Mouse (Mus musculus) 3134 (cell line): ENCODE measurements around the gene Atcay.
"Not testable (repeated sequence)": the region's sequence is repeated elsewhere in the genome, so short reads cannot be mapped to it uniquely, and the experiment has no call there.

Experiments
- DNase-seq: peaks from one replicate; pipeline ENCODE4 v3.0.0-alpha.2; 2011; ENCODE audit warnings: low spot score; ENCODE audit not compliant: insufficient read length; ENCODE audit errors: extremely low read depth

Atcay gene

DNA sequence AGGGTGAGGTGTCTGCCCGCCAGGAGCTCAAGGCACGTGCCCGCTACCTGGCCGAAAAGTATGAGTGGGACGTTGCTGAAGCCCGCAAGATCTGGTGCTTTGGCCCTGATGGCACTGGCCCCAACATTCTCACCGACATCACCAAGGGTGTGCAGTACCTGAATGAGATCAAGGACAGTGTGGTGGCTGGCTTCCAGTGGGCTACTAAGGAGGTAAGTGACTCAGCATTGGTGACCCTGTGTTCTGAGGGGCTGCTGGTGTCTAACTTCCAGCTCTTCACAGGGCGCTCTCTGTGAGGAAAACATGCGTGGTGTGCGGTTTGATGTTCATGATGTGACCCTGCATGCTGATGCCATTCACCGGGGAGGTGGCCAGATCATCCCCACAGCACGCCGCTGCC, 49.7 kb downstream of the Atcay start:
- no peak for DNase-seq

DNA sequence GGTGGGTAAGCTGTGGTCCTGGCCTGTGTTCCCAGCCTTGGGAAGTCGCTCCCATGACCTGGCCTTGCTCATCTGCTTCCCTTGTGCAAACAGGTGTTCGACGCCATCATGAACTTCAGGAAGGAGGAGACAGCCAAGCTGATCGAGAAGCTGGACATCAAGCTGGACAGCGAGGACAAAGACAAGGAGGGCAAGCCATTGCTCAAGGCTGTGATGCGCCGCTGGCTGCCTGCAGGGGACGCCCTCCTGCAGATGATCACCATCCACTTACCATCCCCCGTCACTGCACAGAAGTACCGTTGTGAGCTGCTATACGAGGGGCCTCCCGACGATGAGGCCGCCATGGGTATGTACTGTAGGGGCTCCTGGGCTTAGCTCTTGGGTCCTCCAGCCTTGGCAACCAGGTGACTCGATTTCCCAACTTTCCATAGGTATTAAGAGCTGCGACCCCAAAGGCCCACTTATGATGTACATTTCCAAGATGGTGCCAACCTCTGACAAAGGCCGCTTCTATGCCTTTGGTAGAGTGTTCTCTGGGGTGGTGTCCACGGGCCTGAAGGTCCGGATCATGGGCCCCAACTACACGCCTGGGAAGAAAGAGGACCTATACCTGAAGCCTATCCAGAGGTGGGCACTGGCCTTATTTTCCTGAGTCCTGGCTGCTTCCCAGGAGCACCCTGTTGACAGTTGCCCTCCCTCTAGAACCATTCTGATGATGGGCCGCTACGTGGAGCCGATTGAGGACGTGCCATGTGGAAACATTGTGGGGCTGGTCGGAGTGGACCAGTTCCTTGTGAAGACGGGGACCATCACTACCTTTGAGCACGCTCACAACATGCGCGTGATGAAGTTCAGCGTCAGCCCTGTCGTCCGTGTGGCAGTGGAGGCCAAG, 50.9 kb downstream of the Atcay start:
- DNase-seq = no peak

DNA sequence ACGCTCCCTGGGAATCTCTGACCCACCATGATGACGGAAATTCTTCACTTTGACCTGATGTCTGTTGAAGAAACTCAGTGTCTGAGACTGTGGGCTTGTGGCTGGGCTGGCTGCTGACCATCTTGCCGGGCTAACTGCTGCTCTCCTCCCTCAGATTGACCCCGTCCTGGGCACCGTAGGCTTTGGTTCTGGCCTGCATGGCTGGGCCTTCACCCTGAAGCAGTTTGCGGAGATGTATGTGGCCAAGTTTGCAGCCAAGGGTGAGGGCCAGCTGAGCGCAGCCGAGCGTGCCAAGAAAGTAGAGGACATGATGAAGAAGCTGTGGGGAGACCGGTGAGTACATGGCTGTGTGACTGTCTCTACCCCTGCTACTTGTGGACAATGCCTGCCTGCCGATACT, 51.7 kb downstream of the Atcay start:
- no peak for DNase-seq

DNA sequence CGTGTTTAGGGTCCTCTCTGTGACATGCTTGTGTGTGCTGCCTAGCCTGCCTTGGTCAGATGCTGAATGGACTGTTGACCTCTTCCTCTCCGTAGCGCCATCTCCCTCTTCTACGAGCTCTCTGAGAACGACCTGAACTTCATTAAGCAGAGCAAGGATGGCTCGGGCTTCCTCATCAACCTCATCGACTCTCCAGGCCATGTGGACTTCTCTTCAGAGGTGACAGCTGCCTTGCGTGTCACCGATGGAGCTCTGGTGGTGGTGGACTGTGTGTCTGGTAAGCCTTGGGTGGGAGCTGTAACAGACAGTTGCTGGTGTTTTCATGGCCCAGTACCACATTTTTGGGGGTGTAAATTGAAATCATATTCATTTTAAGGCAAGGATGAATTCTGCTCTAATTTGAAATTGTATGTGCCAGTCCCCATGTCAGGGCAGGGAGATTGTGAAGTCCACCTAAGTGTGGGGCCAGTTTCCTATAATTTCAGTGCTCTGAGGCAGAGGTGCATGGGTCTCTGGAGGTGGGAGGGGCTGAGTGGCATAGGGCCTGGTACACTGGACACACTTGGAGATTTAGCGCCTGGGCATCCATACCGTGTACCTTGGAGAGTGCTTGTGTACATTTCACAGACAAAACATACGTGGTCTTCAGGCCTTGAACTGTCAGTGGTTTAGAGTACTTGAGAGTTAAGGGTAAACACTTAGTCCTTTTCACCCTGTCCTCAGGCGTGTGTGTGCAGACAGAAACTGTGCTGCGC, 52.5 kb downstream of the Atcay start:
- no peak for DNase-seq

DNA sequence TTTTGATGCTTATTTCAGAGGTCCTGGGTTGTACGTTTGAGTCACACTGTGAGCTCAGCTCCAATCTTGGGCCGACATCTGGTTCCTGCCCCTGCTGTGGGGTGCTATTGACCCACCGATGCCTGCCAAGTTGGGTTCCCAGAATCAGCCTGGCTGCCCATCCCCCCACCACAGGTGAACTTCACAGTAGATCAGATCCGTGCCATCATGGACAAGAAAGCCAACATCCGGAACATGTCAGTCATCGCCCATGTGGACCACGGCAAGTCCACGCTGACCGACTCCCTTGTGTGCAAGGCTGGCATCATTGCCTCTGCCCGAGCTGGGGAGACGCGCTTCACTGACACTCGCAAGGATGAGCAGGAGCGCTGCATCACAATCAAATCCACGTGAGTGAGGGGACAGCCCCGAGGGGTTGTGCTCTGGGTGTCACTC, 53.1 kb downstream of the Atcay start:
- DNase-seq = peak; percentile 63

DNA sequence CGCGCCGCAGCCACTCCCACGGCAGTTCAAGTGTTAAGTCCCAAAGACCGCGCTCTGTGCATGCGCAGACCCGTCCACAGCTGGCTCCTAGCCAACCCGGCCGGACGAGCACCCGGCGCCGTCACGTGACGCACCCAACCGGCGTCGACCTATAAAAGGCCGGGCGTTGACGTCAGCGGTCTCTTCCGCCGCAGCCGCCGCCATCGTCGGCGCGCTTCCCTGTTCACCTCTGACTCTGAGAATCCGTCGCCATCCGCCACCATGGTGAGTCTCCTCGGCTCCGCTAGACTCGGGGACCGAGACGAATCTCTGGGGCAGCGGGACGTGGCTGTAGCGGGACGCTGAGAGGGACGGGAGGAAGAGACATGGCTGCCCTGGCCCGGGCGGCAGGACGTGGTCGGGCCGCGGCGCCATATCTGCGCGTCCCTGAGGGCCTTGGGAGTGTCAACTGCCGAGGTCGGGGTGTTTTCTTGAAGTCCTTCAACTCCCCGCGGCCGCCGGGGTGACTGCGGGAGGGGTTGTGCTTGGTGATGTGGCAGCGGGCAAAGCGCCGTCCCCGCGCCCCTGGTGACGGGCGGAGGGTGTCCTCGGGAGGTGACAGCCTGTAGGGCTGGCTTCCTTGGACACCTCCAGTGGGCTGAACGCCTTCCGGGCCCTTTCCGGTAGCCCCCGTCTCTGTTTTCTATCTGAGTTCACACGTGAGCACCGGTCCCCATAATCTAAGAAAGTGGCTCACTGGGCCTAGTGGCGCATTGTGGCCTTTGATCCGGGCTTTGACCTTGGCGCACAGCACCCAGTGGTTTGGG, 54.0 kb downstream of the Atcay start, which contains the start of gene Eef2:
Gene Eef2, plus strand, starts transcription at position 166 of the 806 bp plus-strand sequence.
- DNase-seq = peak; percentile 97

DNA sequence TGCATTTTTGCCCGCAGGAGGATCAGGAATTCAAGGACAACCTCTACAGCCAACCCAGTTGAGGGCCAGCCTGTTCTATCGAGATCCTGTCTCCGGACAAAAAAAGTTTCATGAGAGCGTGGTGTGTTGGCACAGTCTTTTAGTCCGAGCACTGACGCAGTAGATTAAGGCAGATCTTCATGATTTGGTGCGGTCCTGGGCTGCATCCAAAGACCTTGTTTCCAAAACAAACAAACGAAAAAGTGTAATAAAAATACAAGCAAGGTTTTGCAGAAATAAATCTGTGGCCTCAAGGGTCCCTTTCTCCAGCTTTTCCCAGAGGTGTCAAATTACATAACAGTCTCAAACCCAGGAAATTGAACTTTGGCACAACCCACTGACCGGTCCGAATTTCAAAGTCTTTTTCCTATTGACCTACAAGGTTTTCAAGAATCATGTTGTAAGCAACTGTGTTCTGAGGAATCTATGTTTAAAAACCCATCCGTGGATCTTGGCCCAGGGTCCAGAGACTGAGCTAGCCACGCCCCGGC, 54.6 kb downstream of the Atcay start:
- DNase-seq = no peak

DNA sequence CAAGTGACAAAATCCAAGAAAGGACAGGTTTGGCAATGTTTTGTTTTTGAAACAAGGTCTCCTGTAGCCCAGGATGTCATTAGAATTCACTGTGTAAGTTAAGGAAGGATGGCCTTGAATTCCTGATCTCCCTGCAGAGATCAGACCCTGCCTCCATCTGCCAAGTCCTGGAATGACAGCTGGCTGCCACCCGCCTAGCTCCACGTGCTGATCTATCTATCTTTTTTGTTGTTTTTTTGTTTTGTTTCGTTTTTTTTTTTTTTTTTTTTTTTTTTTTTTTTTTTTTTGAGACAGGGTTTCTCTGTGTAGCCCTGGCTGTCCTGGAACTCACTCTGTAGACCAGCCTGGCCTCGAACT, 55.3 kb downstream of the Atcay start:
- DNase-seq = not testable (repeated sequence)

DNA sequence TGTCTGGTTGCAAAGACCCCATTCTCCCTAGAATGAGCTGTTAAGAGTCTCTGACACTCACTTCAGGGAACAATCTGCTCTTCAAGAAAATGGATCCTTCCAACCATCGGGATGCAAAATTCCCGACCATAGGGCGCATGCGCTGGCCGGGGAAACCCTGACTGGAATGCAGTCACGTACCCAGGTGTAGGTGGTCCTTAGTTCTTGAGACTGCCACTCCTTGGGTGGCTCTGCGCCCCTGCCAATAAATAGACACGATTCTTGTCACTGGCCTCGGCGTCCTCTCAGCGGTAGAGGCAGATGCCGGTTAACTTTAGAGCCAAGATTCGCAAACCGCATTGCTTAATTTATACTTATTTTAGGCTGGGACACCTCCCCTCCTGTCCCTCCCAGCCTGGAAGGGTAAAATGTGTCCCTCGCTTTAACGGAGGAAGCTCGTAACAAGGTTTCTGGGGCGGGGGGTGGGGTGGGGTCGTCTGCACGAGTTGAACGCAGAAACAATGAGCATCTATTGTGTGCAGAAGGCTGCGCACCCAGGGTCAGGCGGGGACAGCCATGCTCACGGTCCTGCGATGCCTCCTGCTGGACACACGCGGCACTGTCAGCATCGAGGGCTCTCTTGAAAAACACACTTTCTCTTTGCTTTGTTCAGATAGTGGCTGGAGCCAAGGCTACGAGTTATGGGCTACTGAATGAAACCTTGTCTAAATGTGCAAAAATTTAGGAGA, 55.9 kb downstream of the Atcay start:
- peak; percentile 74 for DNase-seq

DNA sequence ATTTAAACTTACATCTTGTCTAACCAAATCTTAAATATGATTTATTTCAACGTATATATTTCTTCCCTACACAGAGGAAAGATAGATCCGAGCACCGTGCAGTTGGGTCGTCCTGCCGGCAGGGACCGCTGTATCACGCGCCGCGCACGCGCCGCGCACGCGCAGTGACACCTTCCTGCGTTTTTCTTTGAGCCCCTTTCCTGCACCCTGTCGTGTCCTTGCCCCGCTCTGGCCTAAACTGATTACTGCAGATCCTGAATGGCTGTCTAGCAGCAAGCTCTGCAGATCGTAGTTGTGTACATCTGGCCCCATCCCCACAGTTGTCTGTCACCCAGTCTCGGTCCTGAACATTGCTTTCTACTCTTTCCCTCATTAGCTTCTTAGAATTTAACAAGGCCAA, 57.5 kb downstream of the Atcay start:
- DNase-seq = peak; percentile 88

DNA sequence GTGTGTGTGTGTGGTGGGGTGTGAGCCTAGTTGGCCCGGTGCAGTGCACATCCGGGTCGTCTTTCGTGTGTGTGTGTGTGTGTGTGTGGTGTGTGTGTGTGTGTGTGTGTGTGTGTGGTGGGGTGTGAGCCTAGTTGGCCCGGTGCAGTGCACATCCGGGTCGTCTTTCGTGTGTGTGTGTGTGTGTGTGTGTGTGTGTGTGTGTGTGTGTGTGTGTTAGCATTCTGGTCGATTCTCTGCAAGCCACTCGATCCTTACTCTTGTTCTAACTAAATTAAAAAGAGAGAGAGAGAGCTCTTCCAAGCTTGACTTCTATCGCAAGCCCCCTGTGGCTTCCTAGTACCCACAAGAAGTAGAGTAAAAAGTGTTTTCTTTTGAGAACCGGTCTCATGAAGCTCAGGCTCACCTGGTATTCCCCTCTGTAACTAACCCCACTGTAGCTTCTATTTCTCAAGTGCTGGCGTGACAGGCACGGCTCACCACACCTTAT, 61.2 kb downstream of the Atcay start:
- DNase-seq = not testable (repeated sequence)

DNA sequence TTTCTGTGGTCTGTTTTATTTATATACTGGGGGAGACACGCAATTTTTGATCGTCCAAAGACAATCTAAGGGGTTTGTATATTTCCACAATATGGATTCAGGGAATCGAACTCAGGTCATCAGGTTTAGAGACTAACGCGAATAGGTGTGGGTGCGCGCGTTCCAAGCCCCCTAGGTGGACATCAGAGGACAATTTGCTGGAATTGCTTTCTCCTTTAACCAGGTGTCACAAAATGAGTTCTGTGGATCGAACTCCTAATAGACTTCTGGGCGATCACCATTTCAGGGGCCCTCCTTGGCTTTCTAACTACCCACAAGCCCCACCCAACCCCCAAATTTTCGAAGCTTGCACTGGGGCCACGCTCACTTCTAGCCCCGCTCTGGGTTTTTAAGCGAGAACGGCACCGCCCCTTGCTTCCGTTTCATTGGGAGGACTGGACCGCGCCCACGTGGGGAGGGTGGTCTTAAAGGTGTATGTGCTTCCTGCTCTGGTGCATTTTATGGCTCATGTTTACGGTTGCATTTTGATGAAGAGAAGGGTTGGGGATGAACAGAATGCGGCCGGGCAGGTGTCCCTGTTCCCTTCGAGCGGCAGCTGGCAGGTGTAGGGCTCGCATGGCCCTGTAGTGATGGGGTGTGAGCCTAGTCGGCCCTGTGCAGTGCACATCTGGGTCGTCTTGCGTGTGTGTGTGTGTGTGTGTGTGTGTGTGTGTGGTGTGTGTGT, 62.0 kb downstream of the Atcay start:
- DNase-seq = peak; percentile 70

DNA sequence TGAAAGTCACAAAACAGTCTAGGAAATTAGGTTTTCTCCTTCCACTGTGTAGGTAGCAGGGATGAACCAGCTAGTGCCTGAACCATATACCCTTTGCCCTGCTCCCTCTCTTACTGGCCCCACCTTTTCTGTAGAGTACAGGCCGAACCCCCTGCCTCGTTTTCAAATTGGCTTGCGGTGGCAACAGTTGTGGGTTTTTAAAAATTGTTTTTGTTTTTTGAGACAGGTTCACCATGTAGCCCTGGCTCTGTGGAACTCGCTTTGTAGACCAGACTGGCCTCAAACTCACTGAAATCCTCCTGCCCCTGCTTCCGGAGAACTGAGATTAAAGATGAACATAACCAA, 62.6 kb downstream of the Atcay start:
- no peak for DNase-seq

DNA sequence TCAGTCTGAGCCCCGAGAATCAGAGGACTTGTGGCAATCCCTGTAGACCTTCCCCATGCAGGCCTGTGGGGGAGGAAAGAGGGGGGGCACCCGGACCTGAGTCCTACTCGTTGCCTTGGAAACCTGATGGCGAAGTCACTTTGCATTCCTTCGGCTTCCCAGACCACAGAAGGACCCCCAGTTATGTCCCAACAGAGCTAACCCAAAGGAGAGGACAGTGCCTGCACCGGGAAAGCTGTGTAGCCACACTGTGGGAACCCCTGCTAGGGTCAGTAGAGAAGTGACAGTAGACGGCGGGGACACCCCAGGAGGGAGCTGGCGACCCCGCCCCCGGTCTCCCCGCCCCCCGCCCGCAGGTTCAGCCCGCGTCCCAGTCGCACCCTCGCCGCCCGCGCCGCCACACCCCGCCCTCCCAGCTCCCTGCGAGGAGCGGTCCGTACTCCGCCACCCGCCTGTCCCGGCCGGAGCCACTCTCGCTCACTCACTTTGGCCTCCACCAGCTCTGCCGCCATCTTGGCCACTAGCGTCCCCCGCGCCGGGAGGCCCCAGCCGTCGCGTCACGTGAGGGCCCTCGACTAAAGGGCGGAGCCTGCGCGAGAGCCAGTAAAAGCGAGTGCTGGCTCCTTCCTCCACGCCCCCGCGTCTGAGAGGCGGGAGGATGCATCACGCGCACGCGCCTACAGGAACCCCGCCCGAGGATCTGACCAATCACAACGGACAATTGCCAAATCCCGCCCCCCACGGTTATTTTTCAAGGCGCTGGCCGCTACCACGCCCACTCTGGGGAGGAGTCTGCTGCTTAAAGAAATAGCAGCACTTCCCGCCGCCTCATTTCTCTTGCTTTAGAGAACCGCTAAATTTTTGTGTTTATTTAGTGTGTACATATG, 63.2 kb downstream of the Atcay start, which contains the start of gene Pias4:
Gene Pias4, minus strand, starts transcription at position 724 of the 887 bp plus-strand sequence.
- DNase-seq = peak; percentile 98

DNA sequence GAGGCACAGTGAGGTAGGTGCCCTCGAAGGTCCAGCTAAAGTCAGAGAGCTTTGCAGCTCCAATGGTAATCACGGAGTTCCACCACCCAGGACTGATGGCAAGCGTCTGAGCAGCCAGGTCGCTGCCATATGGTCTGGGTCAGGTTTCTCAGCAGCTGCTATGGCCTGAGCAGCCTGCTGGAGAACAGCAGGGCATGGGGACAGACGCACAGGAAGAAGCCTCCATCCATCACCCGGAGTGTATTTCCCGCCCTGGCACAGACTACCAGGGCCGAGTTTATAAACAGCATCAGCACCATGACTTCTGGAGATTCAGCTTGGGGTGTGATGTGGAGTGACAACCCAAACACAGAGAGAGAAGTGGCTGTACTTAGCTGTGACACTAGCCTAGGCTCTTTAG, 65.5 kb downstream of the Atcay start:
- no peak for DNase-seq

DNA sequence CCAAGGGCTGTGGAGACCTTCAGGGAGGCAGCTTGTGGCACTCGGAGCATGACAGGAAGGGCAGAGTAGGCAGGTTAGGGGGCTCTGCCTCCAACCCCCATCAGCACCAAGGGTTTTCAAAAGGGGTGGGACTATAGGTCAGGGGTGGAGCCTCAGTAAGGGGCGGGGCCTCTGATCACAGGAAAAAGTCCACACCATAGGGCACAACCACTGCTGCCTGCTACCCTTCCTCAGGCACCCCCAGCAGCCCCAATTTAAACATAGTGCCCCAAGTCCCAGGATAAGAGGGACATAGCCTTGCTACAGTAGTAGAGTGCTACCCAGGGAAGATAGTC, 68.3 kb downstream of the Atcay start:
- no peak for DNase-seq

DNA sequence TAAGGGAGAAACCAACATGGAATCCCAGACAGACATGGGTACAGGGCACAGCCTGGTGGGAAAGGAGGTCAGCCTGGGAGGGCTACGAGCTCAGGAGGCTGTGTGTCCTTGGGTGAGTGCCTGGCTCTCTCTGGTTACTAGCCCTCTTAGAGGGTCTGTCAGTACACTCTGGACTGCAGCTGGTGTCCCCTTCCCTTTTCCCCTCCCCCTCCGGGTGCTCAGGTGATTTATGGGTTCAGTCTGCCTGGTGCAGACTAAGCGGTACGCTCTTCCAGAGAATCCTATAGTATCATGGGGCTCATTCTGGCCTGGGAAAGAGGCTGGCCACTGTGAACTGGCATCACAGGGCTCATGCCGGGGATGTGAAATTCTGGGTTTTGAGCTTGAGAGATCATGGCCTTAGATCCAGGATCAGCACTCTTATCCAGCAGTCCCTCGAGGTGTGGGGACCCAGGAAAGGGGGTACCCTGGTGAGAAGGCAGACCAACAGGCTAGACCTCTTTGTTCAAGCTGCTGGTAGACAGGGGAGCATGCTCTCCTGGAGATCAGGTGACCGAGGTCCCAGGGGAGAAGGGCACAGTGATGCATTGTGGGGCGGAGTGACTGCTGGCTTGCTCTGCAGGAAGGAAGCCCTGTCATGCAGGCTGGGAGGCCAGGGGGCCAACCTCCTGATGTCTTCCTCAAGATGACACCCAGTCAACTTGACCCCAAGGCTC, 68.9 kb downstream of the Atcay start:
- DNase-seq = no peak

DNA sequence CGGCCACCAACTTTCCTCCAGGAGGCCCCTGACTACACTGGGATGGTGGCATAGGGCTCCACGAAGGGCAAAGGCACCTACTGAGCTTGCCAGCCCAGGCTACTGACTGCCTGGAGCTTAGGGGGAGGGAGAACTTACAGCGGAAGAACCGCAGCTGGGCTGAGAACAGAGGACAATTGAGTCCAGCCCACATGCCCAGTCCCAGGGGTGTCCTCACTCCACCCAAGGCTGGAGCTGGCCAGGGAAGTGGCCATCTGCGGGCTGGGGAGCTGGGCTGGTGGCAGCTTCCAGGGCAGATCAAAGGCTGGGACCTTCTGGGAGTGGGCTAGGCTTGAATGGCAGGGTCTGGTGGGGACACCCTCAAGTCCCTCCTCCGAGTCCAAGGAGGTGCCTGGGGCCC, 75.9 kb downstream of the Atcay start:
- DNase-seq = no peak
